Mouse (Mus musculus) CD8-positive naive resting alpha-beta T cell, adult 2 months (primary cell): ENCODE data around the gene Acsm2.
"Not testable (repeated sequence)": the region's sequence is repeated elsewhere in the genome, so short reads cannot be mapped to it uniquely, and the experiment has no call there.

Experiments
- DNase-seq, 2 experiments: peaks; one replicate each; pipeline ENCODE4 v3.0.0; 2022; ENCODE audit warnings: low read depth in 2 of 2, low spot score in 2 of 2

Gene Acsm2

GRCm38 (mm10) chr7:119561441-119561840, 7.3 kb downstream of the Acsm2 start:
- no peak for DNase-seq

GRCm38 (mm10) chr7:119562476-119562875, 8.3 kb downstream of the Acsm2 start:
- DNase-seq: not testable (repeated sequence)

GRCm38 (mm10) chr7:119594530-119595107, 40.5 kb downstream of the Acsm2 start:
- no peak for DNase-seq

- no peak for DNase-seq
Measured at GRCm38 (mm10) chr7:119595306-119595705, 41.2 kb downstream of the Acsm2 start.

- DNase-seq: no peak
Measured at GRCm38 (mm10) chr7:119596536-119596935, 42.4 kb downstream of the Acsm2 start.

GRCm38 (mm10) chr7:119601195-119601953, 47.2 kb downstream of the Acsm2 start:
- no peak for DNase-seq

- no peak for DNase-seq
Measured at GRCm38 (mm10) chr7:119601954-119602317, 47.8 kb downstream of the Acsm2 start.

- DNase-seq: no peak
Measured at GRCm38 (mm10) chr7:119604903-119605483, 50.9 kb downstream of the Acsm2 start.

GRCm38 (mm10) chr7:119605926-119606663, 52.0 kb downstream of the Acsm2 start:
- no peak for DNase-seq

GRCm38 (mm10) chr7:119606664-119607076, 52.5 kb downstream of the Acsm2 start, which contains the start of gene Acsm1:
TSS of gene Acsm1 (plus strand) at chr7:119607026.
- DNase-seq: no peak

GRCm38 (mm10) chr7:119607796-119608515, 53.8 kb downstream of the Acsm2 start:
- no peak for DNase-seq

- no peak for DNase-seq
Measured at GRCm38 (mm10) chr7:119616531-119616930, 62.4 kb downstream of the Acsm2 start.

GRCm38 (mm10) chr7:119617593-119617992, 63.5 kb downstream of the Acsm2 start:
- no peak for DNase-seq

- DNase-seq: no peak
Measured at GRCm38 (mm10) chr7:119618209-119618935, 64.2 kb downstream of the Acsm2 start.

- DNase-seq: no peak
Measured at GRCm38 (mm10) chr7:119620157-119620556, 66.0 kb downstream of the Acsm2 start.

- DNase-seq: no peak
Measured at GRCm38 (mm10) chr7:119638773-119639172, 84.6 kb downstream of the Acsm2 start.

GRCm38 (mm10) chr7:119642307-119642706, 88.2 kb downstream of the Acsm2 start:
- no peak for DNase-seq
